Mouse (Mus musculus): ENCODE results near the gene Adamtsl1. TPM values are rescaled to one million over a fixed set of nuclear protein-coding genes. Genes with fewer than 3 reads are reported as not detected.

The Adamtsl1 gene
- polyA plus RNA-seq, 1 experiment from 2014 or later: 16.9 TPM

DNA sequence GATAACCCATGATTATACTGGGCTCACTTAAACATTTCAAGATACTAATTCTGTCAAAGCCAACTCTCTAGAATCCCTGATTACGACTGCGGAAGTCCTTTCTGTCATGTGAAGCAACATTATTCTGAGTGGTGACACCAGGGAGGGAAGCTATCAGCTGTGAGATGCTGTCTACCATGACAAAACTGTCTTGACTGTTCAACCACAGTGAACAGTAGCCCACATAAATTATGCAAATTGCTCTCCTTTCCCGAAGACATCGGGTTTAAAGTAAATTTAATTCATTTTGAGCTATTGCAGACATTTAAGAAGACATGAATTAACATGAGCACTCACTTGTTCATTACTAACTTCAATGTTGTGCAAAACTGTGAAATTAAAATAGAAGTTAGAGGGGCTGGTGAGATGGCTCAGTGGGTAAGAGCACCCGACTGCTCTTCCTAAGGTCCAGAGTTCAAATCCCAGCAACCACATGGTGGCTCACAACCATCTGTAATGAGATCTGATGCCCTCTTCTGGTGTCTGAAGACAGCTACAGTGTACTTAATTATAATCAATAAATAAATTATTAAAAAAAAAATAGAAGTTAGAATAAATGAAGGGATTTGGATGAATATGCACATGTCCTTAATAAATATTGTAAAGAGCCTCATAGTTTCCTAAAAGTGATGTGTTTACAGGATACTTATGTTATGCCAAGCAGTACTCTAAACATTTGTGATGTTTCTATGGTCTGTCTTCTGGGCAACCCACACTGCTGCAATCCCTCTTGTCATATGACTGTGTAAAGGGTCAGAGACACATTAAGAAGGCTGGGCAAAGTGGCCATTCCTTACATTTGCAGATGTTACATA lies 249.4 kb downstream of the Adamtsl1 start:
- Histone ChIP-seq H3K4me1 (replicated peaks) (peaks cover 9% of the 10 kb centered on the region; the same call in 1 of the 2 replicates), H3K9ac (no peak overlapping the region), H3K4me3 (no peak overlapping the region), H3K4me2 (no peak overlapping the region), H3K27ac (replicated peaks) (no peak overlapping the region), H3K27me3 (no peaks in the 10 kb centered on the region), H3K9me3 (no peaks in the 10 kb centered on the region), H3K36me3 (no peaks in the 10 kb centered on the region)
- no peak for ATAC-seq (ENCODE audit: low read depth)
- WGBS: 62% methylated on average over 5 of the region's 5 CpGs

DNA sequence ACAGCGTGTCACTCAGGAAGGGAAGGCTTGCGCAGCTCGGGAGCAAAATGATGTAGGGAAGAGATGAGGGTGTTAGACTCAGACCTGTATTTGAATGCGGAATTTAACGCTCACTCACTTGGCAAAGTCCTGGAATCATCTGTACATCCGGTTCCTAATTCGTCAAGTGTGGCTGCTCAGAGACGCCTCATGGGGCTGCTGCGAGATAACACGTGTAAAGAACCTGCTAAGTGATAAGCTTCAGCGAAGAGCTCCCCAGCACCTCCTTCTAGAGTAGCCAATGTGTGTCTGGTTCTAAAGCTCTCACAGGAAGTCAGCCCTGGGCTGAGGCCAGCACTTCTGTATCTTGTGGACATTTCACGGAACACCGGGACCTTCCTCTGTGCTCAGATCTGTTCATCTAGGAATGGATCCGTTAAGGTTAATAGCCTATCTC lies 250.1 kb downstream of the Adamtsl1 start:
- WGBS: 93% methylated on average over 14 of the region's 14 CpGs
- no peaks in the 10 kb centered on the region for H3K27me3 ChIP-seq
- peaks cover 9% of the 10 kb centered on the region; the same call in 1 of the 2 replicates for H3K4me1 ChIP-seq (replicated peaks)
- no peak overlapping the region for H3K4me2 ChIP-seq
- H3K9ac ChIP-seq: no peak overlapping the region
- no peak for ATAC-seq (ENCODE audit: low read depth)
- no peaks in the 10 kb centered on the region for H3K36me3 ChIP-seq
- H3K9me3 ChIP-seq: no peaks in the 10 kb centered on the region
- no peak overlapping the region for H3K27ac ChIP-seq (replicated peaks)
- no peak overlapping the region for H3K4me3 ChIP-seq

DNA sequence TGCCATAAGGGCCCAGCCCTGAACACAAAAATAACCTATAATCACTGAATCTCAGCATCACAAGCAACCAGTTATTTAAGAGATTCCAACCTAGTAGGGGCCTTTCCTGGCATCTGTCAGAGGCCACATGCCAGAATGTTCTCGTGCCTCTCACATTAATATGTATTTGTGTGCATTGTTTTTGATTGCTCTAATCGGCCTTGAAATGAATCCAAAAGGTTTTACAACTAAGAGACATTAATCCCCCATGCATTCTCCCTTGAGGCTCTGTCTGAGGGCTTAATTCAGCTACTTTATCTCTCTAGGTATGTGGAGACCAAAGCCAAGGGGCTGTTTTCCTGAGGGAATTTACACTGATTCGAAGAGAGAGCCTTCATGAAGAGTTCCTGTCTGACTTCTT lies 250.5 kb downstream of the Adamtsl1 start:
- Histone ChIP-seq H3K27me3 (no peaks in the 10 kb centered on the region), H3K9ac (no peak overlapping the region), H3K27ac (replicated peaks) (no peak overlapping the region), H3K9me3 (no peaks in the 10 kb centered on the region), H3K4me2 (no peak overlapping the region), H3K4me1 (replicated peaks) (peaks cover 9% of the 10 kb centered on the region; the same call in 1 of the 2 replicates), H3K4me3 (no peak overlapping the region), H3K36me3 (no peaks in the 10 kb centered on the region)
- no peak for ATAC-seq (ENCODE audit: low read depth)
- 59% methylated on average over 3 of the region's 3 CpGs for WGBS

DNA sequence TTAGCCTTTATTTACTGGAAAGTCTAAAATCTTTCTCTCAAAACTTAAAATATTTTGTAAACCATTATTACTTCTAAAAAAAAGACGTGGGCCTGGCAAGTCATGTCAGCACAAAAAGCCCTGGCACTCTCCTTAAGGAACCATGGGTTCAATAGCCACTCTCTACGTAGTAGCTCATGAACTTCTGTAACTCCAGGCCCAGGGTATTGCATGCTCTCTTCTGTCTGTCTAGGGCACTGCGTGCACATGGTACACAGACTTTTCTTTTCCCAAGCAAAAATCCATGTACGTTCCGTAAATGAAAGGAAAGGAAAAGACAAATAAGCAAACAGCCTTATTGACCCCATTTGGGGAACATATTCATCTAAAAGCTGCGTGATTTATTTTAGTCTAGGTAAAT lies 253.7 kb downstream of the Adamtsl1 start:
- Histone ChIP-seq H3K4me3 (no peak overlapping the region), H3K27me3 (no peaks in the 10 kb centered on the region; the same call in 1 of the 2 replicates), H3K27ac (replicated peaks) (peak overlapping the region; percentile 65), H3K9ac (no peak overlapping the region), H3K4me1 (replicated peaks) (peaks cover 9% of the 10 kb centered on the region; the same call in 1 of the 2 replicates), H3K9me3 (no peaks in the 10 kb centered on the region), H3K36me3 (no peaks in the 10 kb centered on the region), H3K4me2 (no peak overlapping the region)
- 81% methylated on average over 6 of the region's 6 CpGs for WGBS
- no peak for ATAC-seq (ENCODE audit: low read depth)

DNA sequence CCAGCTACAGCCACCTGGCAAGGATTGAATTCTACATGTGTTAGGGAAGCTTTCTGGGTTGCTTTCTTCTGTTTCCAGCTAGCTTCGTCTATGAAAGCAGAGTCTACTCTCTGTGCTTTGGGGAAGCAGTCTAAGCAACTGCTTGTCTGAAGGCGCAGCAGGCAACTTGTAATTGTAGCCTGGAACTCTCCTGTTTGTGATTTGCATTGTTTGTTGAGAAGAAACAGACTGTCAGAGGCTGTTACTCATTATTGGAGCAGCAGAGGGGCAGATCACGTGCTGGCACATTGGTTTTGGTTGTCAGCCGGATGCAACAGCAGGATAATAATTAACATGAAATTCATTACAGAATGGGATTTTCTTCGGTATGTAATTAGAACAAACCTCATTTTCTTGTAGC lies 254.1 kb downstream of the Adamtsl1 start:
- no peak overlapping the region for H3K9ac ChIP-seq
- H3K27me3 ChIP-seq: no peaks in the 10 kb centered on the region; the same call in 1 of the 2 replicates
- peak; percentile 69 for ATAC-seq (ENCODE audit: low read depth)
- no peak overlapping the region for H3K4me2 ChIP-seq
- no peaks in the 10 kb centered on the region for H3K36me3 ChIP-seq
- 33% methylated on average over 5 of the region's 5 CpGs for WGBS
- H3K4me1 ChIP-seq (replicated peaks): peaks cover 9% of the 10 kb centered on the region; the same call in 1 of the 2 replicates
- no peak overlapping the region for H3K4me3 ChIP-seq
- no peaks in the 10 kb centered on the region for H3K9me3 ChIP-seq
- H3K27ac ChIP-seq (replicated peaks): peak overlapping the region; percentile 65

DNA sequence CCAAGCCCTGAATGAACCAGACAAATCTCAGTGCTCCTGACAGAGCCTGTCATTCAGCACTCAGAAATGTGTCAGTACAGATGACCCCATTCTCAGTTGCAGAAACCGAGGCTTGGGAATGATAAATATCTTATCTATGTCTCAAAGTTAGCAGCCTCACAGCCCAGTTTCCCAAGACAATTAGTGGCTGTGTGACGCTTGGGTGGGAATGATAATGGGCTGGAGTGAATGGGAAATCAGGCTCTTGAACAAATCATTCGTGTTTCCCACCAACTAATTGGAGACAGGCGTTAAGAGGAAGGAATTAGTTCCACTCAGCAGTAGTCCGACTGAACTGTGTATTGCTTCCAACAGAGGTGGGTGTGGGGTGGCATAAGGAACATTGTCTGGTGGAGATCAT lies 268.5 kb downstream of the Adamtsl1 start:
- Histone ChIP-seq H3K9me3 (no peaks in the 10 kb centered on the region), H3K27ac (replicated peaks) (no peak overlapping the region), H3K36me3 (no peaks in the 10 kb centered on the region), H3K9ac (no peak overlapping the region), H3K4me1 (replicated peaks) (peaks cover 19% of the 10 kb centered on the region), H3K4me3 (no peak overlapping the region), H3K4me2 (no peak overlapping the region), H3K27me3 (peaks cover 51% of the 10 kb centered on the region)
- ATAC-seq (ENCODE audit: low read depth): peak; percentile 63
- 11% methylated on average over 5 of the region's 5 CpGs for WGBS

DNA sequence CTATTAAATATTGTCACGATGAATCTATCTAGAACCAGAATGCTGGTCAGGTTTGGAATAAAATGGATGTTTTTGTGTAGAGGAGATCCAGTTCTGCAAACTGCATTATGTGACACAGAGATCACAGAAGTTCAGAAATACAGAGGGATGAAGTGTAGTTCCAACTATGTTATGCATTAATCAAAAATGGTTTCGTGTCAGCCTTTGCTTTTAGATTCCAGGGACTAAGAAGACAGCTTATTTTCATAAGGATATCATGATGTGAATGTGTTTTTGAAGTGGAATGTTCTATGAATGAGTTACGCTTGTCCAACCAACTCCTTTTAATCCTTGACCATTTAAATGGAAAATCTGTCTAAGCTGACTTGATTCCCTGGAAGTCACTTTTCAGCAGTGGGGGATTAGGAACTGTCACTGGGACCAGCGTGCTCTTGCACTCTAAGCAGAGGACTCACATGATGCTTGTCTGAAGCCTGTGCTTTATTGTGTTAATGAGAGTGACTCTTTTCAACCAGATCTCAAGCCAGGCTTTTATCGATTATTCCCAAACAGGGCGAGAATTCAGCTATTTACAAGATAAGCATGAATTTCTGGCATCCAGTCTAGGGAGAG lies 269.9 kb downstream of the Adamtsl1 start:
- Histone ChIP-seq H3K9me3 (no peaks in the 10 kb centered on the region), H3K4me2 (no peak overlapping the region), H3K4me3 (no peak overlapping the region), H3K36me3 (no peaks in the 10 kb centered on the region), H3K4me1 (replicated peaks) (peaks cover 19% of the 10 kb centered on the region), H3K27me3 (peaks cover 46% of the 10 kb centered on the region), H3K9ac (no peak overlapping the region), H3K27ac (replicated peaks) (no peak overlapping the region)
- ATAC-seq (ENCODE audit: low read depth): no peak
- WGBS: 38% methylated on average over 6 of the region's 6 CpGs

DNA sequence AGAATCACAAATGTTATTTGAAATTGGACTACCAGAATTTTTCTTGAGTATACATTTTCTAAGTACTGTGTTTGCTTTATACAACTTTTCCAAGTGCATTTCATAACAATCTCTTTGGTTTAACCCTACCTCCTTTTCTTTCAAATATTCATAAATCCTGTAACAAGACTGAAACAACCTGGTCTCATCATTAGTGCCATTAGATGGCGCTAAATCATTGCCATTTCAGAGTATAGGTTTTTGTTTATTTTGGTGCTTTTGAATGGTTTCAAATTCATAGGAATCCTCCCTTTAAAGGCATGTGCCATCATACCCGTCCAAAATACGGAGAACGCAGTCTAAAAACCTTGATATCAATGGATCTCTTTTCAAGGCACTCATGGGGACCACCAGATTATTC lies 270.5 kb downstream of the Adamtsl1 start:
- Histone ChIP-seq H3K4me2 (no peak overlapping the region), H3K27me3 (peaks cover 44% of the 10 kb centered on the region), H3K9ac (no peak overlapping the region), H3K27ac (replicated peaks) (no peak overlapping the region), H3K9me3 (no peaks in the 10 kb centered on the region), H3K4me1 (replicated peaks) (peaks cover 19% of the 10 kb centered on the region), H3K36me3 (no peaks in the 10 kb centered on the region), H3K4me3 (no peak overlapping the region)
- ATAC-seq (ENCODE audit: low read depth): no peak
- 51% methylated on average over 4 of the region's 4 CpGs for WGBS

DNA sequence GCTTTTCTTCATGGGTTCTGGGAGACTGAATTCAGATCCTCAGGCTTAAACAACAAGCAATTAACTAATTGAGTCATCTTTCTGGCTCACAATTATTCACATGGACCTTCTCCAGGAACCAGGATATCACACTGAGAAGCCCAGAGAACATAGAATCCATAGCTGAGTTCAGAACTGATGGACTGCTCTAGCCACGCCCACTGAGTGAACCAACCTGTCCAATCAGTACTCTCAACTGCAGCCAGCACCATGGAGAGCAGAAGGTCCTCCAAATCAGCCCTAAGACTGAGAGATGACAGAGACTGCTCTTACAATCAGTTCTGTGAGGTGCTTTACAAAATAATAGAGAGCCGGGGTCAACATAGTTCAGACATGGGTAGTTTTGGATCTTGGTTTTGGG lies 276.3 kb downstream of the Adamtsl1 start:
- Histone ChIP-seq H3K9me3 (no peaks in the 10 kb centered on the region), H3K36me3 (no peaks in the 10 kb centered on the region), H3K4me2 (no peak overlapping the region), H3K4me3 (no peak overlapping the region), H3K27ac (replicated peaks) (no peak overlapping the region), H3K9ac (no peak overlapping the region), H3K4me1 (replicated peaks) (no peaks in the 10 kb centered on the region), H3K27me3 (peaks cover 18% of the 10 kb centered on the region; the same call in 1 of the 2 replicates)
- ATAC-seq (ENCODE audit: low read depth): no peak
- WGBS: 63% methylated on average over 2 of the region's 2 CpGs

DNA sequence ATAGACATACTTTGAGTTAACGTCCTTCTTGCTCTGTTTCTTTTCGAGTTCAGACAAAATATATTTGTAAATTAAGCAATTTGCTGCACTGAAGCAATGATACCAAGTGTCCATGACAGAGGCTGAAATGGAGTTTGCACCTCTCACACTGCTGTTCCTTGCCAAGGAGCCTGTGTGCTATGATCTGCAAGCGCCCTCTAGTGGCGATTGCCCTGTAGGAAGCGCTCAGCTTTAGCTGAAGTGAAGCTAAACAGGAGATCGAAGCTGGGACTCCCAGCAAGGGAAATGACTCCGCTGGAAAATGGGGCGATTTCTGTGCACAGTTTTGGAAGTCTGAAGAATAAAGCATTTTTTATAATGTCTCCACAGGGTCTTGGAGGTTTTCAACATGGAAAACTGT lies 287.8 kb downstream of the Adamtsl1 start:
- Histone ChIP-seq H3K4me3 (no peak overlapping the region), H3K9me3 (no peaks in the 10 kb centered on the region), H3K4me2 (no peak overlapping the region), H3K27ac (replicated peaks) (no peak overlapping the region), H3K9ac (no peak overlapping the region), H3K27me3 (no peaks in the 10 kb centered on the region), H3K36me3 (no peaks in the 10 kb centered on the region), H3K4me1 (replicated peaks) (no peaks in the 10 kb centered on the region)
- peak; percentile 79; the same call in 1 of the 2 replicates for ATAC-seq (ENCODE audit: low read depth)
- WGBS: 3% methylated on average over 8 of the region's 8 CpGs

DNA sequence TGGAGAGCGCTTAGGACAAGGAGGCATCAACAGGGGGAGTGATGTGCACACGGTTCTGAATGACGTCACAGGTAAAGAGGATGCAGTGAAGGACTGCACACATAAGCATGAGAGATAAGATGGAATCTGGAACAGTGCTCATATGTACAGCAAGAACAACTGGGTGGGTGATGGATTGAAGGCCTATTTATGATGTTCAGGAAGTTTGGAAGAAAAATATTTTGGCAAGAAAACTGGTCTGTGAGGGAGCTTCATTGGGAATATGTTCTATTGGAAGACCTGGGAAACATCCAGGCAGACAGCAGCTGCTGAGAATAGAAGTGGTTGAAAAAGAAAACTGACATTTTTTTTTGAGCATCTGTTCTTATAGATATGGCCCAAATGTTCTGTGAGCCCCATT lies 300.4 kb downstream of the Adamtsl1 start:
- no peak for ATAC-seq (ENCODE audit: low read depth)
- no peak overlapping the region for H3K4me3 ChIP-seq

DNA sequence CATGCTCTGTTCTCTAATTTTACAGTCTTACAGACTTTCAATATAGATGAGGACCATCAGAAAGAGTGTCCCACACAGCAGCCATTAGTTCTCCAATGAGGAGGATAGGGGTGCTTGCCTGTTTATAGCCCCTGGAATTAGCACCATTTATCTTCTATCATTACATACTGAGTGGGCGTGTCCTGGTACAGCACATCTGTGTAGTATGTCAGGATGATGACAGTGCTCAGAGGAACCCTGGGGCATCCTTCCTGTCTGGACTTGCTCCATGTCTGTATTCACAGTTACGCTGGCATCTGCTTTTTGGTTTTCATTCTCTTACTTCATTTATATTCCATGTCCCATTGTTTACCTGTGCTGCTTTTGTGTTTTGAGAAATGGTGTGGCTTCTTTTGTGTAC lies 304.5 kb downstream of the Adamtsl1 start:
- WGBS: 51% methylated on average over 2 of the region's 2 CpGs
- H3K27ac ChIP-seq (replicated peaks): no peak overlapping the region; the same call in 1 of the 2 replicates
- no peak overlapping the region for H3K4me3 ChIP-seq
- H3K36me3 ChIP-seq: no peaks in the 10 kb centered on the region
- no peaks in the 10 kb centered on the region for H3K9me3 ChIP-seq
- peak; percentile 76 for ATAC-seq (ENCODE audit: low read depth)
- no peak overlapping the region for H3K9ac ChIP-seq
- H3K27me3 ChIP-seq: no peaks in the 10 kb centered on the region
- H3K4me2 ChIP-seq: no peak overlapping the region
- peaks cover 4% of the 10 kb centered on the region; the same call in 1 of the 2 replicates for H3K4me1 ChIP-seq (replicated peaks)

More for the DNA sequence above, 300.4 kb downstream of the Adamtsl1 start:
- Histone ChIP-seq H3K27ac (replicated peaks) (no peak overlapping the region), H3K4me1 (replicated peaks) (0 out of 2 replicates have a peak, but pooled peaks cover 3% of the 10 kb centered on the region), H3K27me3 (no peaks in the 10 kb centered on the region), H3K9me3 (no peaks in the 10 kb centered on the region), H3K36me3 (no peaks in the 10 kb centered on the region), H3K4me2 (no peak overlapping the region), H3K9ac (no peak overlapping the region)
- whole genome bisulfite sequencing: 80% methylated on average over 3 of the region's 3 CpGs

All from neural tube, embryonic 13.5 days (tissue).